Mouse (Mus musculus) CH12.LX (cell line): Measurements from ENCODE around the gene Ophn1. TPM values are rescaled to one million over a fixed set of nuclear protein-coding genes. Genes with fewer than 3 reads are reported as not detected.

Experiments
- DNase-seq: peaks from one replicate; pipeline ENCODE4 v3.0.0-alpha.2; 2013; ENCODE audit errors: extremely low read depth
- H3K27ac ChIP-seq: 2 replicates; pipeline ENCODE4 v1.5.1; 2012; ENCODE audit warnings: low read depth, mild to moderate bottlenecking, control low read depth, moderate library complexity; ENCODE audit not compliant: insufficient read depth
- H3K27me3 ChIP-seq: replicated peaks from 2 replicates; pipeline ENCODE3; 2012; ENCODE audit warnings: inconsistent platforms
- H3K36me3 ChIP-seq, 2 experiments: replicated peaks in 1 of 2; 2 replicates each; pipeline versions ENCODE3 to v1.6.1; 2012; ENCODE audit warnings: inconsistent platforms in 1 of 2, low read length in 1 of 2, mild to moderate bottlenecking in 1 of 2, mixed read lengths in 1 of 2, moderate library complexity in 1 of 2; ENCODE audit not compliant: control insufficient read depth in 1 of 2, insufficient read depth in 1 of 2
- H3K4me1 ChIP-seq, 2 experiments: 2 replicates each; pipeline ENCODE4 v1.6.1; 2012; ENCODE audit warnings: inconsistent platforms in 1 of 2, moderate library complexity in 1 of 2; ENCODE audit not compliant: insufficient read depth in 2 of 2, control insufficient read depth in 1 of 2
- H3K4me2 ChIP-seq: 2 replicates; pipeline ENCODE4 v1.6.1; 2012; ENCODE audit warnings: low read depth, mild to moderate bottlenecking, control low read depth; ENCODE audit not compliant: poor library complexity, insufficient read depth, severe bottlenecking
- H3K4me3 ChIP-seq, 3 experiments: fragments of 150-350 bp in 1 of 3; sonication (generic) in 1 of 3; replicated peaks in 1 of 3; 2 replicates each; pipeline versions ENCODE3 to v1.5.1; 2011 to 2012; ENCODE audit warnings: low read depth in 2 of 3, low read length in 2 of 3, mild to moderate bottlenecking in 2 of 3, moderate library complexity in 2 of 3, control low read depth in 1 of 3, improper control_type of control experiment in 1 of 3, inconsistent platforms in 1 of 3, mixed read lengths in 1 of 3; ENCODE audit not compliant: poor library complexity in 1 of 3
- H3K79me2 ChIP-seq: replicated peaks from 2 replicates; pipeline ENCODE4 v1.6.1; 2012; ENCODE audit warnings: mild to moderate bottlenecking, moderate library complexity; ENCODE audit not compliant: control insufficient read depth, poor library complexity, insufficient read depth, severe bottlenecking; ENCODE audit errors: extremely low read depth
- H3K9ac ChIP-seq: 2 replicates; pipeline ENCODE4 v1.6.1; 2012; ENCODE audit warnings: low read depth, mild to moderate bottlenecking, control low read depth, moderate library complexity; ENCODE audit not compliant: insufficient read depth
- H3K9me3 ChIP-seq: replicated peaks from 2 replicates; pipeline ENCODE3; 2012; ENCODE audit warnings: low read length, inconsistent platforms, mixed read lengths
- BHLHE40 ChIP-seq: IDR thresholded peaks from 2 replicates; pipeline ENCODE4 v1.6.1; 2011; ENCODE audit warnings: mild to moderate bottlenecking, low read depth, low read length, improper control_type of control experiment
- CHD2 ChIP-seq: IDR thresholded peaks from 2 replicates; pipeline ENCODE4 v1.6.1; 2011; ENCODE audit warnings: low read length, improper control_type of control experiment
- CTCF ChIP-seq, 2 experiments: IDR thresholded peaks in 1 of 2; conservative IDR thresholded peaks in 1 of 2; 2 replicates each; pipeline ENCODE4 v1.5.1; 2011 to 2012; ENCODE audit warnings: low read depth in 2 of 2, low read length in 2 of 2, improper control_type of control experiment in 1 of 2, inconsistent platforms in 1 of 2, mild to moderate bottlenecking in 1 of 2, moderate library complexity in 1 of 2
- E2F4 ChIP-seq: IDR thresholded peaks from 2 replicates; pipeline ENCODE4 v1.6.1; 2011; ENCODE audit warnings: low read depth, low read length, improper control_type of control experiment; ENCODE audit not compliant: insufficient replicate concordance
- GABPA ChIP-seq: IDR thresholded peaks from 2 replicates; pipeline ENCODE4 v1.6.1; 2012; ENCODE audit warnings: low read depth, low read length, improper control_type of control experiment, inconsistent platforms; ENCODE audit not compliant: insufficient replicate concordance
- IRF4 ChIP-seq: IDR thresholded peaks from 2 replicates; pipeline ENCODE4 v1.6.1; 2014; ENCODE audit warnings: low read depth, mild to moderate bottlenecking, inconsistent platforms, low read length, improper control_type of control experiment
- JUN ChIP-seq: IDR thresholded peaks from 2 replicates; pipeline ENCODE4 v1.6.1; 2011; ENCODE audit warnings: low read depth, mild to moderate bottlenecking, low read length, improper control_type of control experiment, moderate library complexity; ENCODE audit not compliant: insufficient read depth
- JUND ChIP-seq: conservative IDR thresholded peaks from 2 replicates; pipeline ENCODE4 v1.6.1; 2011; ENCODE audit warnings: low read depth, low read length, improper control_type of control experiment
- KAT2A ChIP-seq: IDR thresholded peaks from 2 replicates; pipeline ENCODE4 v1.6.1; 2012; ENCODE audit warnings: low read length, improper control_type of control experiment, inconsistent platforms; ENCODE audit not compliant: insufficient replicate concordance
- MAX ChIP-seq: IDR thresholded peaks from 2 replicates; pipeline ENCODE4 v1.6.1; 2011; ENCODE audit warnings: low read length, improper control_type of control experiment
- MAZ ChIP-seq: IDR thresholded peaks from 2 replicates; pipeline ENCODE4 v1.6.1; 2012; ENCODE audit warnings: low read depth, mild to moderate bottlenecking, inconsistent platforms, low read length, improper control_type of control experiment, moderate library complexity
- MYC ChIP-seq: IDR thresholded peaks from 2 replicates; pipeline ENCODE4 v1.6.1; 2011; ENCODE audit warnings: low read depth, mild to moderate bottlenecking, improper control_type of control experiment, low read length
- NELFE ChIP-seq: IDR thresholded peaks from 2 replicates; pipeline ENCODE4 v1.6.1; 2011; ENCODE audit warnings: low read depth, low read length, improper control_type of control experiment
- PAX5 ChIP-seq: IDR thresholded peaks from 2 replicates; pipeline ENCODE4 v1.6.1; 2012; ENCODE audit warnings: low read length, inconsistent platforms, mixed read lengths
- POLR2A ChIP-seq: IDR thresholded peaks from 2 replicates; pipeline ENCODE4 v1.6.1; 2011; ENCODE audit warnings: low read depth, mild to moderate bottlenecking, improper control_type of control experiment, low read length
- RAD21 ChIP-seq: IDR thresholded peaks from 2 replicates; pipeline ENCODE4 v1.6.1; 2011; ENCODE audit warnings: low read depth, mild to moderate bottlenecking, low read length, improper control_type of control experiment, moderate library complexity
- TCF12 ChIP-seq: IDR thresholded peaks from 2 replicates; pipeline ENCODE4 v1.6.1; 2014; ENCODE audit warnings: low read depth, mild to moderate bottlenecking, inconsistent platforms, low read length, improper control_type of control experiment
- UBTF ChIP-seq: IDR thresholded peaks from 2 replicates; pipeline ENCODE4 v1.6.1; 2012; ENCODE audit warnings: low read depth, mild to moderate bottlenecking, inconsistent platforms, low read length, improper control_type of control experiment, moderate library complexity
- ZC3H11A ChIP-seq: IDR thresholded peaks from 2 replicates; pipeline ENCODE4 v1.6.1; 2012; ENCODE audit warnings: low read depth, mild to moderate bottlenecking, inconsistent platforms, low read length, improper control_type of control experiment
- ZKSCAN1 ChIP-seq: IDR thresholded peaks from 2 replicates; pipeline ENCODE4 v1.6.1; 2012; ENCODE audit warnings: low read depth, inconsistent platforms, low read length, improper control_type of control experiment, borderline replicate concordance
- ZMIZ1 ChIP-seq: IDR thresholded peaks from 2 replicates; pipeline ENCODE4 v1.6.1; 2012; ENCODE audit warnings: low read depth, mild to moderate bottlenecking, inconsistent platforms, low read length, improper control_type of control experiment
- dilution Hi-C: fragments of 300-500 bp; cut with MboI; formaldehyde crosslinking; loops from 2 replicates; pipeline ENCODE4 v1.14.3; 2020; ENCODE audit warnings: low sequenced_read_pairs; ENCODE audit not compliant: extremely low pct_unique_long_range_greater_than_20kb, extremely low pct_ligation_motif_present
- in situ Hi-C: fragments of 300-500 bp; cut with MboI; formaldehyde crosslinking; loops from 3 replicates; pipeline ENCODE4 v1.14.3; 2019; ENCODE audit warnings: low sequenced_read_pairs, low pct_ligation_motif_present, low pct_unique_long_range_greater_than_20kb, mixed read lengths
- polyA plus RNA-seq: library from polyadenylated mRNA; unstranded; fragments of >175 nt; gene quantifications from 2 replicates; pipeline ENCODE4 v1.2.1, GENCODE M21; 2012; ENCODE audit warnings: low read depth; ENCODE audit not compliant: insufficient read length
- total RNA-seq, 2 experiments: library from RNA; depleted of rRNA; stranded (reverse); fragments of 300-350 nt in 1 of 2; fragments of >200 nt in 1 of 2; gene quantifications; 2 replicates each; pipeline ENCODE4 v1.2.3; 2012 to 2014

The Ophn1 gene
- total and polyA plus RNA-seq, 3 experiments, result not detected

DNA sequence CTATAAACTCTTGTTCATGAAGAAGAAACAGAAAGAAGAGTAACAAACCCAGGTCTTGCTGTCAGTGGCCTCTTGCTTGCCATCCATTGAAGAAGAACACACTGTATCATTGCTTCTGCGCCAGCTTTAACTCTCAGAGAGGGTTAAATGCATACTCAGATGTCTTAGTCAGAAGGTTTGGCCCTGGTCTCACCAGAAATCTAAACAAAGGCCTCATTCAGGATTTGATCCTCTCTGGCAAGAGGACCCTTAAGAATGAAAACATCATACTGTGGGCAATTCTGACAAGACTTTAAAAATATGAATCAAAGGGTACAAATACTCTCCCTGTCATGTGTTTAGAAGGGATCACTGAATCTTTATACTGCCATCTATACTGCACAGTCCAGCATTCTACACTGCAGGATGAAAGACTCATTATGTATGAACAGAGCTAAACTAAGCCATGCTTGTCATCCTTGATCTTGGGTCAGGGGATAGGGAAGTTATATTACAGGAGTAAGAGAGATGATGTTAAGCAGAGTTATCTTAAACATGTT is 139.5 kb downstream of the Ophn1 start:
- H3K27ac ChIP-seq, result no peak overlapping the region
- no peak overlapping the region for H3K9ac ChIP-seq
- no peaks in the 10 kb centered on the region for H3K79me2 ChIP-seq
- no peaks in the 10 kb centered on the region for H3K27me3 ChIP-seq
- dilution Hi-C loops, result no loop called here
- H3K9me3 ChIP-seq, result no peaks in the 10 kb centered on the region
- H3K36me3 ChIP-seq, result no peaks in the 10 kb centered on the region
- no peaks in the 10 kb centered on the region for H3K4me1 ChIP-seq
- no peak for DNase-seq
- H3K4me2 ChIP-seq, result no peak overlapping the region
- no peak for TF ChIP-seq E2F4
- no peak for TF ChIP-seq RAD21
- no peak for TF ChIP-seq PAX5
- no peak for TF ChIP-seq UBTF
- no peak for TF ChIP-seq TCF12
- no peak for TF ChIP-seq JUN
- no peak for TF ChIP-seq CTCF (conservative IDR thresholded peaks at IDR 0.05 in 1 of 2, IDR thresholded peaks at IDR 0.05 in 1 of 2; ENCODE audit: low read depth in 2 of 2, low read length in 2 of 2)
- no peak for TF ChIP-seq CHD2
- no peak for TF ChIP-seq IRF4
- TF ChIP-seq NELFE, result no peak
- TF ChIP-seq BHLHE40, result no peak
- TF ChIP-seq ZC3H11A, result no peak
- TF ChIP-seq MYC, result no peak
- no peak for TF ChIP-seq MAZ
- TF ChIP-seq POLR2A, result no peak
- TF ChIP-seq ZMIZ1, result no peak
- TF ChIP-seq JUND, result no peak
- H3K4me3 ChIP-seq, result no peak overlapping the region
- in situ Hi-C loops, result no loop called here

DNA sequence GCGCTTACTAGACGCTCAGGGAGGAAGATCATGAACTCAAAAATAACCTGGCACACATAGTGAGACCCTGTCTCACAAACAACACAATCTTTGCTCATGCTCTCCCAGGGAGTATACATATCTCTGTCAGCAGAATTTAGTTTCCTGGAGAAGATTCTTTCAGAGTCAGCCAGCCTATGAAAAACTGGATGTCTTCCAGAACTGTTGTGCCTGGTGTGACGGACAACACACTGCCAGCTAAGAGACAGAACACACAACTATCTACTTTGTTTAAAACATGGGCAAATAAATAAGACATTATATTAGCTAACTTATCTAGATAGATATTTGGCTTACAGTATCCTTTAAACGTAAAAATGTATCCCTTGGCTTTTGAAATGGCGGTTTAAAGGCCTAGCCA is 154.1 kb downstream of the Ophn1 start:
- H3K9me3 ChIP-seq, result no peaks in the 10 kb centered on the region
- in situ Hi-C loops (no loop called here), dilution Hi-C loops (no loop called here)
- no peak overlapping the region for H3K4me2 ChIP-seq
- no peak for TF ChIP-seq POLR2A
- TF ChIP-seq MAX, result no peak
- TF ChIP-seq MYC, result no peak
- no peak for TF ChIP-seq ZKSCAN1
- TF ChIP-seq CTCF (conservative IDR thresholded peaks at IDR 0.05 in 1 of 2, IDR thresholded peaks at IDR 0.05 in 1 of 2; ENCODE audit: low read depth in 2 of 2, low read length in 2 of 2), result no peak
- no peak for TF ChIP-seq ZMIZ1
- TF ChIP-seq UBTF, result no peak
- TF ChIP-seq GABPA, result no peak
- no peak for TF ChIP-seq NELFE
- TF ChIP-seq RAD21, result no peak
- TF ChIP-seq KAT2A, result no peak
- H3K4me3 ChIP-seq, result no peak overlapping the region
- no peaks in the 10 kb centered on the region for H3K4me1 ChIP-seq
- no peak overlapping the region for H3K9ac ChIP-seq
- no peaks in the 10 kb centered on the region for H3K27me3 ChIP-seq
- no peak for DNase-seq
- no peaks in the 10 kb centered on the region for H3K79me2 ChIP-seq
- no peaks in the 10 kb centered on the region for H3K36me3 ChIP-seq
- no peak overlapping the region for H3K27ac ChIP-seq
